Mouse (Mus musculus) MEL (cell line): ENCODE data around the gene Rabep1. TPM values are rescaled to one million over a fixed set of nuclear protein-coding genes. Genes with fewer than 3 reads are reported as not detected.

Experiments
- DNase-seq: peaks from one replicate; pipeline ENCODE4 v3.0.0; 2011; ENCODE audit warnings: low read depth, low spot score
- H3K27ac ChIP-seq: 2 replicates; pipeline ENCODE4 v1.5.1; 2012; ENCODE audit warnings: low read depth, mild to moderate bottlenecking, control low read depth, low read length, moderate library complexity; ENCODE audit not compliant: control insufficient read depth
- H3K27me3 ChIP-seq, 2 experiments: fragments of 150-350 bp in 1 of 2; sonication (generic) in 1 of 2; 2 replicates each; pipeline ENCODE4 v1.6.1; 2012; ENCODE audit warnings: low read length in 2 of 2, mild to moderate bottlenecking in 2 of 2, improper control_type of control experiment in 1 of 2, moderate library complexity in 1 of 2; ENCODE audit not compliant: insufficient read depth in 2 of 2, control insufficient read depth in 1 of 2
- H3K36me3 ChIP-seq, 2 experiments: 2 replicates each; pipeline ENCODE4 v1.6.1; 2012 to 2014; ENCODE audit warnings: low read length in 2 of 2, improper control_type of control experiment in 1 of 2, inconsistent platforms in 1 of 2, mild to moderate bottlenecking in 1 of 2; ENCODE audit not compliant: insufficient read depth in 2 of 2, control insufficient read depth in 1 of 2
- H3K4me1 ChIP-seq, 2 experiments: fragments of 150-350 bp in 1 of 2; sonication (generic) in 1 of 2; 2 replicates each; pipeline ENCODE4 v1.6.1; 2012; ENCODE audit warnings: low read length in 2 of 2, improper control_type of control experiment in 1 of 2, mild to moderate bottlenecking in 1 of 2; ENCODE audit not compliant: insufficient read depth in 2 of 2, control insufficient read depth in 1 of 2
- H3K4me3 ChIP-seq, 2 experiments: fragments of 150-350 bp in 1 of 2; sonication (generic) in 1 of 2; 2 replicates each; pipeline ENCODE4 v1.5.1; 2012; ENCODE audit warnings: low read depth in 2 of 2, low read length in 2 of 2, mild to moderate bottlenecking in 2 of 2, moderate library complexity in 2 of 2, control low read depth in 1 of 2, improper control_type of control experiment in 1 of 2; ENCODE audit not compliant: control insufficient read depth in 1 of 2, insufficient read depth in 1 of 2
- H3K79me2 ChIP-seq: 2 replicates; pipeline ENCODE4 v1.6.1; 2012; ENCODE audit warnings: mild to moderate bottlenecking, low read length, moderate library complexity; ENCODE audit not compliant: control insufficient read depth, poor library complexity, insufficient read depth
- H3K9ac ChIP-seq: 2 replicates; pipeline ENCODE4 v1.6.1; 2012; ENCODE audit warnings: low read depth, mild to moderate bottlenecking, control low read depth, low read length, moderate library complexity; ENCODE audit not compliant: control insufficient read depth, poor library complexity, severe bottlenecking
- H3K9me3 ChIP-seq: fragments of 150-350 bp; sonication (generic); replicated peaks from 2 replicates; pipeline ENCODE4 v1.6.1; 2012; ENCODE audit warnings: mild to moderate bottlenecking, low read length, improper control_type of control experiment, moderate library complexity; ENCODE audit not compliant: insufficient read depth
- CHD2 ChIP-seq: IDR thresholded peaks from 2 replicates; pipeline ENCODE4 v1.6.1; 2011; ENCODE audit warnings: low read length, improper control_type of control experiment
- E2F4 ChIP-seq: IDR thresholded peaks from 2 replicates; pipeline ENCODE4 v1.6.1; 2011; ENCODE audit warnings: low read depth, low read length, improper control_type of control experiment, borderline replicate concordance
- ETS1 ChIP-seq: IDR thresholded peaks from 2 replicates; pipeline ENCODE4 v1.6.1; 2012; ENCODE audit warnings: low read depth, mild to moderate bottlenecking, inconsistent platforms, low read length, improper control_type of control experiment, moderate library complexity
- GABPA ChIP-seq: IDR thresholded peaks from 2 replicates; pipeline ENCODE4 v1.6.1; 2012; ENCODE audit warnings: low read depth, mild to moderate bottlenecking, inconsistent platforms, low read length, improper control_type of control experiment, moderate library complexity
- GATA1 ChIP-seq: IDR thresholded peaks from 2 replicates; pipeline ENCODE4 v1.6.1; 2011; ENCODE audit warnings: low read depth, low read length, improper control_type of control experiment
- HCFC1 ChIP-seq: IDR thresholded peaks from 2 replicates; pipeline ENCODE4 v1.6.1; 2012; ENCODE audit warnings: low read depth, mild to moderate bottlenecking, inconsistent platforms, low read length, improper control_type of control experiment, moderate library complexity
- KAT2A ChIP-seq: conservative IDR thresholded peaks from 2 replicates; pipeline ENCODE4 v1.6.1; 2012; ENCODE audit warnings: low read depth, low read length, improper control_type of control experiment, inconsistent platforms
- MAX ChIP-seq: IDR thresholded peaks from 2 replicates; pipeline ENCODE4 v1.6.1; 2011; ENCODE audit warnings: low read length, improper control_type of control experiment
- POLR2AphosphoS2 ChIP-seq: IDR thresholded peaks from 2 replicates; pipeline ENCODE4 v1.6.1; 2011; ENCODE audit warnings: low read length, improper control_type of control experiment
- POLR2AphosphoS5 ChIP-seq: IDR thresholded peaks from 2 replicates; pipeline ENCODE4 v1.6.1; 2012; ENCODE audit warnings: low read depth, borderline replicate concordance, mild to moderate bottlenecking, inconsistent platforms, low read length, moderate library complexity, mixed read lengths
- TBP ChIP-seq: IDR thresholded peaks from 2 replicates; pipeline ENCODE4 v1.8.0; 2011; ENCODE audit warnings: low read depth, low read length, improper control_type of control experiment
- TCF12 ChIP-seq: IDR thresholded peaks from 2 replicates; pipeline ENCODE4 v1.6.1; 2014; ENCODE audit warnings: low read depth, mild to moderate bottlenecking, inconsistent platforms, low read length, improper control_type of control experiment, moderate library complexity
- USF2 ChIP-seq, 2 experiments: IDR thresholded peaks; 2 replicates each; pipeline ENCODE4 v1.6.1; 2011 to 2012; ENCODE audit warnings: improper control_type of control experiment in 2 of 2, low read length in 2 of 2, borderline replicate concordance in 1 of 2, inconsistent platforms in 1 of 2, low read depth in 1 of 2, mild to moderate bottlenecking in 1 of 2; ENCODE audit not compliant: insufficient read depth in 1 of 2
- ZC3H11A ChIP-seq: IDR thresholded peaks from 2 replicates; pipeline ENCODE4 v1.6.1; 2012; ENCODE audit warnings: low read depth, mild to moderate bottlenecking, inconsistent platforms, low read length, improper control_type of control experiment
- polyA plus RNA-seq, 2 experiments: library from polyadenylated mRNA; stranded (reverse) in 1 of 2; unstranded in 1 of 2; fragments of >175 nt in 1 of 2; fragments of >200 nt in 1 of 2; gene quantifications; 2 replicates each; pipeline versions ENCODE4 v1.2.1 to v1.2.4; 2012; ENCODE audit warnings: low replicate concordance in 2 of 2, low read depth in 1 of 2; ENCODE audit not compliant: insufficient read length in 2 of 2, insufficient read depth in 1 of 2, missing spikeins in 1 of 2
- total RNA-seq: library from RNA; depleted of rRNA; stranded (reverse); fragments of 300-350 nt; gene quantifications from 2 replicates; pipeline ENCODE4 v1.2.3, GENCODE M21; 2012

The Rabep1 gene
- total and polyA plus RNA-seq, 3 experiments, result 24.2 to 72.2 (median 34.3) TPM

- Histone ChIP-seq H3K9me3 (no peaks in the 10 kb centered on the region), H3K4me3 (no peak overlapping the region), H3K27me3 (peaks cover 3 to 6% of the 10 kb centered on the region in 2 experiments), H3K27ac (no peak overlapping the region), H3K36me3 (peaks cover 0 to 14% of the 10 kb centered on the region in 2 experiments; a peak in 3 of 4 replicates), H3K4me1 (peaks cover 13 to 19% of the 10 kb centered on the region in 2 experiments), H3K79me2 (peaks cover 28% of the 10 kb centered on the region)
- no peak for DNase-seq
- TF ChIP-seq KAT2A (no peak), POLR2AphosphoS5 (no peak), ETS1 (no peak), GABPA (no peak), POLR2AphosphoS2 (no peak), TCF12 (no peak), TBP (no peak), ZC3H11A (no peak), GATA1 (no peak), CHD2 (no peak)
- TF ChIP-seq, all 39 proteins: peak for 0
- no peak overlapping the region for H3K9ac ChIP-seq
These were observed 1.6 kb upstream of the Rabep1 start for GRCm38 (mm10) chr11:70842983-70843382.

GRCm38 (mm10) chr11:70843701-70844551, 652 bp upstream of the Rabep1 start:
- no peak overlapping the region for H3K27ac ChIP-seq
- peak overlapping the region; percentile 62 for H3K9ac ChIP-seq

More at GRCm38 (mm10) chr11:70843701-70844551, 652 bp upstream of the Rabep1 start:
- peak; percentile 18; the same call in 1 of the 2 replicates for TF ChIP-seq TBP
- TF ChIP-seq HCFC1, result no peak
- no peak for TF ChIP-seq USF2 (IDR thresholded peaks at IDR 0.05; ENCODE audit: borderline replicate concordance in 1 of 2, insufficient read depth in 1 of 2, low read depth in 1 of 2, low read length in 2 of 2)
- TF ChIP-seq E2F4, result no peak
- no peak for TF ChIP-seq ZC3H11A
- TF ChIP-seq GABPA, result no peak
- 0 out of 2 replicates have a peak, but pooled peaks have one; percentile 29 for TF ChIP-seq MAX
- H3K9me3 ChIP-seq, result no peaks in the 10 kb centered on the region
- peaks cover 0 to 4% of the 10 kb centered on the region in 2 experiments for H3K27me3 ChIP-seq
- H3K4me1 ChIP-seq, result peaks cover 11 to 20% of the 10 kb centered on the region in 2 experiments
- peak overlapping the region; percentile 71 to 95 for H3K4me3 ChIP-seq
- peaks cover 33% of the 10 kb centered on the region for H3K79me2 ChIP-seq
- DNase-seq, result no peak
- peaks cover 0 to 17% of the 10 kb centered on the region in 2 experiments; a peak in 3 of 4 replicates for H3K36me3 ChIP-seq
